Mouse (Mus musculus): ENCODE measurements around the gene H2al1i. TPM values are rescaled to one million over a fixed set of nuclear protein-coding genes. Genes with fewer than 3 reads are reported as not detected.

The H2al1i gene
- total RNA-seq, 2 experiments from 2014 or later, result not detected

GRCm38 (mm10) chrX:11345762-11346161 lies 21.3 kb downstream of the H2al1i start:
- no peak for TF ChIP-seq CTCF (conservative IDR thresholded peaks at IDR 0.05)
- Histone ChIP-seq H3K27ac (peak overlapping the region; percentile 72), H3K4me3 (no peak overlapping the region)
- DNase-seq (ENCODE audit: low spot score in 2 of 2), result peak in 1 of 2 experiments; percentile 8

- DNase-seq (ENCODE audit: low spot score in 2 of 2), result no peak
- H3K27ac ChIP-seq, result peak overlapping the region; percentile 43; the same call in 1 of the 2 replicates
- TF ChIP-seq CTCF (conservative IDR thresholded peaks at IDR 0.05), result no peak
- no peak overlapping the region for H3K4me3 ChIP-seq
Observed at GRCm38 (mm10) chrX:11346756-11347155, 22.3 kb downstream of the H2al1i start.

GRCm38 (mm10) chrX:11360823-11361222 lies 36.4 kb downstream of the H2al1i start:
- no peak for DNase-seq (ENCODE audit: low spot score in 2 of 2)
- Histone ChIP-seq H3K27ac (no peak overlapping the region), H3K4me3 (no peak overlapping the region)
- no peak for TF ChIP-seq CTCF (conservative IDR thresholded peaks at IDR 0.05)

GRCm38 (mm10) chrX:11361261-11361660 lies 36.8 kb downstream of the H2al1i start:
- DNase-seq (ENCODE audit: low spot score in 2 of 2), result no peak
- Histone ChIP-seq H3K4me3 (no peak overlapping the region), H3K27ac (no peak overlapping the region)
- TF ChIP-seq CTCF (conservative IDR thresholded peaks at IDR 0.05), result no peak

GRCm38 (mm10) chrX:11363890-11364289 lies 39.4 kb downstream of the H2al1i start:
- Histone ChIP-seq H3K4me3 (no peak overlapping the region), H3K27ac (no peak overlapping the region)
- TF ChIP-seq CTCF (conservative IDR thresholded peaks at IDR 0.05), result no peak
- no peak for DNase-seq (ENCODE audit: low spot score in 2 of 2)

GRCm38 (mm10) chrX:11365151-11365550 lies 40.7 kb downstream of the H2al1i start:
- Histone ChIP-seq H3K4me3 (no peak overlapping the region), H3K27ac (no peak overlapping the region)
- no peak for TF ChIP-seq CTCF (conservative IDR thresholded peaks at IDR 0.05)
- no peak for DNase-seq (ENCODE audit: low spot score in 2 of 2)

Other genes with a start within 250 kb of the H2al1i start
- not detected for gene H2al1a, start 25.4 kb upstream of the H2al1i start, total RNA-seq (2021)
- not detected for gene H2al1b, start 22.2 kb upstream of the H2al1i start, total RNA-seq (2021)
- gene H2al1c, start 19.0 kb upstream of the H2al1i start, total RNA-seq (2021), result not detected
- not detected for gene H2al1d, start 15.8 kb upstream of the H2al1i start, total RNA-seq (2021)
- gene H2al1e, start 12.7 kb upstream of the H2al1i start, total RNA-seq (2021), result not detected
- not detected for gene H2al1f, start 9.5 kb upstream of the H2al1i start, total RNA-seq (2021)
- not detected for gene H2al1g, start 6.4 kb upstream of the H2al1i start, total RNA-seq (2021)
- gene H2al1h, start 3.2 kb upstream of the H2al1i start, total RNA-seq (2021), result not detected
- not detected for gene H2al1j, start 3.2 kb downstream of the H2al1i start, total RNA-seq (2021)